Mouse (Mus musculus): ENCODE measurements at regions not wholly inside any gene's neighbourhood (a gene's known extent, or its start where the extent isn't known, plus 50 kb on each side); places are given as distances from the start of the nearest gene placed in this dataset.

GRCm38 (mm10) chr1:57512516-57512915, 105.6 kb upstream of the Tyw5 start:
- no peaks in the 10 kb centered on the region for H3K4me1 ChIP-seq
- no peak overlapping the region for H3K9ac ChIP-seq
- H3K27me3 ChIP-seq (replicated peaks): no peaks in the 10 kb centered on the region
- H3K4me2 ChIP-seq: no peak overlapping the region
- H3K27ac ChIP-seq: no peak overlapping the region
- no peak for ATAC-seq (replicated peaks)
- H3K36me3 ChIP-seq (replicated peaks): no peaks in the 10 kb centered on the region
- WGBS: 80% methylated on average over 3 of the region's 3 CpGs
- no peak overlapping the region for H3K4me3 ChIP-seq
- H3K9me3 ChIP-seq: no peaks in the 10 kb centered on the region

- 83% methylated on average over 4 of the region's 4 CpGs for WGBS
- H3K36me3 ChIP-seq (replicated peaks): no peaks in the 10 kb centered on the region
- no peak overlapping the region for H3K27ac ChIP-seq
- H3K4me2 ChIP-seq: no peak overlapping the region
- no peaks in the 10 kb centered on the region for H3K9me3 ChIP-seq
- no peak overlapping the region for H3K4me3 ChIP-seq
- no peaks in the 10 kb centered on the region for H3K4me1 ChIP-seq
- no peaks in the 10 kb centered on the region for H3K27me3 ChIP-seq (replicated peaks)
- no peak for ATAC-seq (replicated peaks)
- H3K9ac ChIP-seq: no peak overlapping the region
Measured at GRCm38 (mm10) chr1:57525965-57526364, 119.1 kb upstream of the Tyw5 start.

GRCm38 (mm10) chr1:57528703-57529102, 121.8 kb upstream of the Tyw5 start:
- Histone ChIP-seq H3K9ac (no peak overlapping the region), H3K4me1 (no peaks in the 10 kb centered on the region), H3K9me3 (no peaks in the 10 kb centered on the region), H3K4me3 (no peak overlapping the region), H3K27ac (no peak overlapping the region), H3K27me3 (replicated peaks) (no peaks in the 10 kb centered on the region), H3K4me2 (no peak overlapping the region), H3K36me3 (replicated peaks) (no peaks in the 10 kb centered on the region)
- WGBS: 20% methylated on average over 3 of the region's 3 CpGs
- no peak for ATAC-seq (replicated peaks)

- Histone ChIP-seq H3K9ac (no peak overlapping the region), H3K4me2 (no peak overlapping the region), H3K27ac (no peak overlapping the region), H3K4me3 (no peak overlapping the region), H3K4me1 (no peaks in the 10 kb centered on the region), H3K9me3 (no peaks in the 10 kb centered on the region), H3K36me3 (replicated peaks) (no peaks in the 10 kb centered on the region), H3K27me3 (replicated peaks) (no peaks in the 10 kb centered on the region)
- no peak for ATAC-seq (replicated peaks)
- WGBS: 64% methylated on average over 2 of the region's 2 CpGs
Measured at GRCm38 (mm10) chr1:57529320-57529719, 122.4 kb upstream of the Tyw5 start.

GRCm38 (mm10) chr1:57537369-57537768, 130.5 kb upstream of the Tyw5 start:
- ATAC-seq (replicated peaks): 0 out of 2 replicates have a peak, but pooled peaks have one; percentile 60
- Histone ChIP-seq H3K27ac (no peak overlapping the region), H3K9ac (no peak overlapping the region), H3K9me3 (no peaks in the 10 kb centered on the region), H3K27me3 (replicated peaks) (no peaks in the 10 kb centered on the region), H3K4me3 (no peak overlapping the region), H3K4me2 (no peak overlapping the region), H3K36me3 (replicated peaks) (no peaks in the 10 kb centered on the region), H3K4me1 (no peaks in the 10 kb centered on the region)
- 53% methylated on average over 5 of the region's 5 CpGs for WGBS

GRCm38 (mm10) chr1:57544684-57545083, 137.8 kb upstream of the Tyw5 start:
- Histone ChIP-seq H3K9ac (no peak overlapping the region), H3K4me1 (peaks cover 5% of the 10 kb centered on the region), H3K27ac (no peak overlapping the region), H3K9me3 (no peaks in the 10 kb centered on the region), H3K36me3 (replicated peaks) (no peaks in the 10 kb centered on the region), H3K27me3 (replicated peaks) (no peaks in the 10 kb centered on the region), H3K4me2 (no peak overlapping the region), H3K4me3 (no peak overlapping the region)
- no peak for ATAC-seq (replicated peaks)
- WGBS: 84% methylated on average over 3 of the region's 3 CpGs

GRCm38 (mm10) chr1:57545792-57546685, 139.1 kb upstream of the Tyw5 start:
- WGBS: 44% methylated on average over 14 of the region's 14 CpGs
- H3K4me3 ChIP-seq: no peak overlapping the region
- H3K4me1 ChIP-seq: peaks cover 5% of the 10 kb centered on the region
- peak overlapping the region; percentile 10; the same call in 1 of the 2 replicates for H3K4me2 ChIP-seq
- H3K9ac ChIP-seq: no peak overlapping the region
- no peaks in the 10 kb centered on the region for H3K9me3 ChIP-seq
- H3K27me3 ChIP-seq (replicated peaks): no peaks in the 10 kb centered on the region
- peak; percentile 57 for ATAC-seq (replicated peaks)
- peak overlapping the region; percentile 7; the same call in 1 of the 2 replicates for H3K27ac ChIP-seq
- H3K36me3 ChIP-seq (replicated peaks): no peaks in the 10 kb centered on the region

- Histone ChIP-seq H3K9ac (no peak overlapping the region), H3K4me2 (no peak overlapping the region), H3K36me3 (replicated peaks) (no peaks in the 10 kb centered on the region), H3K9me3 (no peaks in the 10 kb centered on the region), H3K27me3 (replicated peaks) (no peaks in the 10 kb centered on the region), H3K4me3 (no peak overlapping the region), H3K4me1 (no peaks in the 10 kb centered on the region), H3K27ac (no peak overlapping the region)
- no peak for ATAC-seq (replicated peaks)
- WGBS: 86% methylated on average over 2 of the region's 2 CpGs
Measured at GRCm38 (mm10) chr1:57561517-57561916, 154.6 kb upstream of the Tyw5 start.

- no peaks in the 10 kb centered on the region for H3K36me3 ChIP-seq (replicated peaks)
- 43% methylated on average over 5 of the region's 5 CpGs for WGBS
- H3K4me2 ChIP-seq: no peak overlapping the region
- no peak overlapping the region for H3K9ac ChIP-seq
- no peak for ATAC-seq (replicated peaks)
- no peaks in the 10 kb centered on the region for H3K4me1 ChIP-seq
- no peaks in the 10 kb centered on the region for H3K27me3 ChIP-seq (replicated peaks)
- H3K4me3 ChIP-seq: no peak overlapping the region
- peaks cover 8% of the 10 kb centered on the region; the same call in 1 of the 2 replicates for H3K9me3 ChIP-seq
- no peak overlapping the region for H3K27ac ChIP-seq
Measured at GRCm38 (mm10) chr1:57564676-57565075, 157.8 kb upstream of the Tyw5 start.

- Histone ChIP-seq H3K9ac (no peak overlapping the region), H3K36me3 (replicated peaks) (no peaks in the 10 kb centered on the region), H3K4me1 (no peaks in the 10 kb centered on the region), H3K9me3 (peaks cover 8% of the 10 kb centered on the region; the same call in 1 of the 2 replicates), H3K27me3 (replicated peaks) (no peaks in the 10 kb centered on the region), H3K27ac (no peak overlapping the region), H3K4me2 (no peak overlapping the region), H3K4me3 (no peak overlapping the region)
- ATAC-seq (replicated peaks): no peak
- WGBS: 80% methylated on average over 5 of the region's 5 CpGs
Measured at GRCm38 (mm10) chr1:57572097-57572496, 165.2 kb upstream of the Tyw5 start.

GRCm38 (mm10) chr1:57573829-57574228, 166.9 kb upstream of the Tyw5 start:
- Histone ChIP-seq H3K27ac (no peak overlapping the region), H3K9ac (no peak overlapping the region), H3K4me3 (no peak overlapping the region), H3K36me3 (replicated peaks) (no peaks in the 10 kb centered on the region), H3K27me3 (replicated peaks) (no peaks in the 10 kb centered on the region), H3K9me3 (no peaks in the 10 kb centered on the region), H3K4me2 (no peak overlapping the region), H3K4me1 (no peaks in the 10 kb centered on the region)
- 73% methylated on average over 6 of the region's 6 CpGs for WGBS
- ATAC-seq (replicated peaks): no peak

GRCm38 (mm10) chr1:57574530-57574929, 167.6 kb upstream of the Tyw5 start:
- Histone ChIP-seq H3K36me3 (replicated peaks) (no peaks in the 10 kb centered on the region), H3K4me3 (no peak overlapping the region), H3K4me1 (no peaks in the 10 kb centered on the region), H3K27me3 (replicated peaks) (no peaks in the 10 kb centered on the region), H3K27ac (no peak overlapping the region), H3K9me3 (no peaks in the 10 kb centered on the region), H3K9ac (no peak overlapping the region), H3K4me2 (no peak overlapping the region)
- 98% methylated on average over 6 of the region's 6 CpGs for WGBS
- no peak for ATAC-seq (replicated peaks)

All from midbrain, embryonic 15.5 days (tissue).